Comparison of ENCODE assay signal across 9 mouse cellular contexts in the genomic region with DNA sequence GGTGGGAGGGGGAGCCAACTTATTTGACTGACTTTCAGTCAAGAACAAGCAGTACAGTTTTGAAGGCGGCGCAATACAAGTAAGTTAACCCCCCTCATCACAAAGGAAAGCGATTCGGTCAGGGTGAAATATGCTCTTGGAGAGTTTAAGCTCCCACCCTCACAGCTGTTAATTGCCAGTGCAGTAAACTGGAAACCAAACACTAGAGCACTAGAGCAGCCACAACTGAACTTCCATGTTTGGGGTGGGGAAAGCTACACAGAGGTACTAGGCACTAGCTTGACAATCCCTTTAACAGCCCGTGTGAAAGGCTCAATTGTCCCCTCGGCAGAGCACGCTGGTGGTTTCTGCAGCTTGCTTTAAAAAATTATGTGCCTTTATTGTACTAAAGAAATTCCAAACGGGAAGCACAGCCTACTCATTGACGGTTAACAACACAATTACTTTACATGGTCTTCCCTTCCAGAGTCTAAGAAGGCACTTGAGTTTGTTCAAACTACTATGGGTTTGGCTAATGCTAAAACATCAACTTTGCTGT.
DNase-seq lines count a peak whose midpoint lies in the region; ATAC-seq and TF ChIP-seq lines count a peak whose summit lies in the region.
"Had no signal": no experiment of that assay in that cellular context is flagged by ENCODE, and none has a peak within 500 bp of the region (broad histone marks: within the 10 kb centered on the region; RNA-seq: fewer than 3 reads in every experiment).

No protein-coding gene starts in this region.

- no peaks in the 10 kb centered on the region for H3K79me2 ChIP-seq in myocyte (ENCODE audit: control insufficient read depth, insufficient read depth)

- no peak for ATAC-seq in hindbrain, postnatal 0 days

- no peak for TF ChIP-seq CTCF in kidney, adult 2 months (conservative IDR thresholded peaks at IDR 0.05; ENCODE audit: insufficient read depth, insufficient read length, low read depth, low read length)
- TF ChIP-seq CTCF in hindbrain, postnatal 0 days (IDR thresholded peaks at IDR 0.05; ENCODE audit: low read depth), result no peak

- H3K4me1 ChIP-seq in kidney, adult 2 months (ENCODE audit: control insufficient read depth, insufficient read depth, low read length), result 0 out of 2 replicates have a peak, but pooled peaks cover 2% of the 10 kb centered on the region
- peaks cover 24% of the 10 kb centered on the region for H3K4me1 ChIP-seq in embryonic facial prominence, embryonic 10.5 days
- H3K4me1 ChIP-seq in hindbrain, postnatal 0 days (ENCODE audit: insufficient read depth, low read length), result peaks cover 12% of the 10 kb centered on the region

- 36% methylated on average over 9 of the region's 9 CpGs for WGBS in kidney, adult 2 months
- WGBS in embryonic facial prominence, embryonic 10.5 days, result 37% methylated on average over 9 of the region's 9 CpGs
- 22% methylated on average over 9 of the region's 9 CpGs for WGBS in hindbrain, postnatal 0 days

- peak overlapping the region; percentile 18; the same call in 1 of the 2 replicates for H3K4me3 ChIP-seq in kidney, adult 2 months (ENCODE audit: insufficient read depth, low read depth, low read length)
- peak overlapping the region; percentile 51 for H3K4me3 ChIP-seq in embryonic facial prominence, embryonic 10.5 days
- peak overlapping the region; percentile 29 for H3K4me3 ChIP-seq in hindbrain, postnatal 0 days (ENCODE audit: low read length)
- no peak overlapping the region for H3K4me3 ChIP-seq in myocyte

- H3ac ChIP-seq in myocyte (ENCODE audit: control insufficient read depth, insufficient read length), result no peak overlapping the region

- H3K27me3 ChIP-seq in kidney, adult 2 months (replicated peaks; ENCODE audit: control insufficient read depth, insufficient read depth, low read length), result no peaks in the 10 kb centered on the region
- peaks cover 22% of the 10 kb centered on the region; the same call in 1 of the 2 replicates for H3K27me3 ChIP-seq in embryonic facial prominence, embryonic 10.5 days (replicated peaks; ENCODE audit: low read depth, poor library complexity, severe bottlenecking)
- H3K27me3 ChIP-seq in hindbrain, postnatal 0 days (ENCODE audit: insufficient read depth, low read length), result no peaks in the 10 kb centered on the region
- H3K27me3 ChIP-seq in myocyte (ENCODE audit: control insufficient read depth, insufficient read depth, insufficient read length), result no peaks in the 10 kb centered on the region

- H3K9ac ChIP-seq in hindbrain, postnatal 0 days (replicated peaks; ENCODE audit: low read length), result no peak overlapping the region

- no peak for TF ChIP-seq POLR2A in kidney, adult 2 months (IDR thresholded peaks at IDR 0.05; ENCODE audit: low read depth, low read length)
- TF ChIP-seq POLR2A in myocyte (IDR thresholded peaks at IDR 0.05; ENCODE audit: insufficient read length, low read depth), result no peak

- no peaks in the 10 kb centered on the region for H3K9me3 ChIP-seq in embryonic facial prominence, embryonic 10.5 days
- H3K9me3 ChIP-seq in hindbrain, postnatal 0 days (ENCODE audit: low read length), result no peaks in the 10 kb centered on the region

- H3K27ac ChIP-seq in kidney, adult 2 months (ENCODE audit: insufficient read depth, low read depth, low read length), result no peak overlapping the region
- H3K27ac ChIP-seq in embryonic facial prominence, embryonic 10.5 days (replicated peaks), result no peak overlapping the region; the same call in 1 of the 2 replicates
- peak overlapping the region; percentile 28; the same call in 1 of the 2 replicates for H3K27ac ChIP-seq in hindbrain, postnatal 0 days
- H3K27ac ChIP-seq: macrophage had no signal

- DNase-seq in kidney, adult 2 months, result no peak
- DNase-seq in kidney, adult 18-20 months, result no peak
- no peak for DNase-seq in embryonic facial prominence, embryonic 10.5 days (ENCODE audit: low spot score)
- DNase-seq in hindbrain, postnatal 0 days (ENCODE audit: low spot score), result no peak
- DNase-seq in left cerebral cortex, adult 18-20 months (ENCODE audit: low spot score in 2 of 2), result no peak
- no peak for DNase-seq in cerebellum, postnatal 36 days
- DNase-seq in frontal cortex, adult 2 months (ENCODE audit: extremely low spot score in 1 of 2, low spot score in 1 of 2), result no peak

- H3K36me3 ChIP-seq in kidney, adult 2 months (ENCODE audit: control insufficient read depth, insufficient read depth, low read length), result no peaks in the 10 kb centered on the region
- no peaks in the 10 kb centered on the region for H3K36me3 ChIP-seq in embryonic facial prominence, embryonic 10.5 days (replicated peaks)
- H3K36me3 ChIP-seq in hindbrain, postnatal 0 days (ENCODE audit: insufficient read depth, low read length), result no peaks in the 10 kb centered on the region
- no peaks in the 10 kb centered on the region for H3K36me3 ChIP-seq in myocyte (ENCODE audit: control insufficient read depth, insufficient read depth)

- H3K4me2 ChIP-seq in hindbrain, postnatal 0 days (ENCODE audit: low read depth, low read length), result peak overlapping the region; percentile 54
- H3K4me2 ChIP-seq in myocyte (ENCODE audit: low read depth), result peak overlapping the region; percentile 48

TF ChIP-seq in myocyte, 11 proteins besides CTCF, POLR2A, EP300 and RAD21:
- TF ChIP-seq POLR2AphosphoS2 (IDR thresholded peaks at IDR 0.05; ENCODE audit: insufficient read length, low read depth) (no peak), TCF3 (IDR thresholded peaks at IDR 0.05; ENCODE audit: insufficient read length, low read depth) (no peak), SRF (IDR thresholded peaks at IDR 0.05; ENCODE audit: control insufficient read depth, insufficient read length, low read depth) (no peak), E2F4 (IDR thresholded peaks at IDR 0.05; ENCODE audit: insufficient read depth) (no peak), MAX (IDR thresholded peaks at IDR 0.05; ENCODE audit: low read depth) (no peak), USF1 (IDR thresholded peaks at IDR 0.05; ENCODE audit: low read depth) (no peak), TCF12 (IDR thresholded peaks at IDR 0.05; ENCODE audit: insufficient read depth, poor library complexity, severe bottlenecking) (no peak), CEBPB (IDR thresholded peaks at IDR 0.05; ENCODE audit: insufficient read depth, poor library complexity, severe bottlenecking) (no peak), MYOD1 (IDR thresholded peaks at IDR 0.05; ENCODE audit: control insufficient read depth in 1 of 3, insufficient read length in 2 of 3, low read depth in 2 of 3) (no peak), REST (IDR thresholded peaks at IDR 0.05; ENCODE audit: insufficient read depth, insufficient read length) (no peak), MYOG (IDR thresholded peaks at IDR 0.05; ENCODE audit: control insufficient read depth in 1 of 3, insufficient read depth in 1 of 3, insufficient read length in 2 of 3, low read depth in 2 of 3) (no peak)
